Mouse (Mus musculus): ENCODE measurements around the gene Gm21767. TPM values are rescaled to one million over a fixed set of nuclear protein-coding genes. Genes with fewer than 3 reads are reported as not detected.
"Not testable (repeated sequence)": the region's sequence is repeated elsewhere in the genome, so short reads cannot be mapped to it uniquely, and the experiment has no call there.

The Gm21767 gene
- not detected in 2 replicates for polyA plus RNA-seq (2015; fragmentation: Nextera tagmentation; extraction: Ambion mirVana)

DNA sequence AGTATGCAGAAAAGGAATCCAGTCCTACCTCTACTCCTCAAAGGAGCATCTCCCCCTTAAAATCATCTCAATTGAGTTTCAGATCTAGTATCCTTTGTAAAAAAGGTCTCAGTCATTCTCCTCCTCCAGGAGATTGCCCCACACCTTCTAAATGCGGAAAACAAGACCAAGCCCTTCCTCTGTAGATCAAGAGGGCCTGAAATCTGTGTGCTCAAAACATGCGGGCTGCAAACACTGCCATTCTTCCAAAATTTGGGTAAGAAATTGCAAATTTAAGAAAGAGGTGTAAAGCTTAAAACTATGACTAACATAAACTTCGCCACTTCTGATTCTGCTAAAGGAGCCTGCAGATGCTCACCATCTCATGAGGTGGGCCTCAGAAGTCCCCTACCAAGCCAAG, at the start of gene Gm21767:
Gm21767 (plus strand) TSS at position 301 of the 400 bp plus-strand sequence.
- not testable (repeated sequence) for H3K4me2 ChIP-seq (replicated peaks); H3K9ac ChIP-seq; H3K36me3 ChIP-seq; H3K9me3 ChIP-seq (replicated peaks); H3K27me3 ChIP-seq; H3K4me3 ChIP-seq (replicated peaks); H3K4me1 ChIP-seq; H3K27ac ChIP-seq (replicated peaks); ATAC-seq (ENCODE audit: insufficient number of reproducible peaks, low FRiP score, low TSS enrichment, low read depth)
- WGBS: no CpG with 5 or more reads among the region's 3 CpGs

All from embryonic facial prominence, embryonic 15.5 days (tissue).